8 mouse cellular contexts compared by ENCODE assay signal in genomic region chr7:45125144-45125600, GRCm38 (mm10). TPM values are rescaled to one million over a fixed set of nuclear protein-coding genes. Genes with fewer than 3 reads are reported as not detected.
DNase-seq lines count a peak whose midpoint lies in the region; ATAC-seq and TF ChIP-seq lines count a peak whose summit lies in the region.

No protein-coding gene starts in this region.

- no peaks in the 10 kb centered on the region for H3K9me3 ChIP-seq in intestine, postnatal 0 days (ENCODE audit: control insufficient read depth)
- H3K9me3 ChIP-seq in neural tube, embryonic 13.5 days: no peaks in the 10 kb centered on the region

- peak overlapping the region; percentile 54 for H3K4me2 ChIP-seq in intestine, postnatal 0 days (replicated peaks; ENCODE audit: low read depth)
- H3K4me2 ChIP-seq in neural tube, embryonic 13.5 days: peak overlapping the region; percentile 59

- H3K9ac ChIP-seq in intestine, postnatal 0 days (ENCODE audit: low read depth, low read length): no peak overlapping the region
- H3K9ac ChIP-seq in neural tube, embryonic 13.5 days: peak overlapping the region; percentile 70; the same call in 1 of the 2 replicates

- 20% methylated on average over 7 of the region's 7 CpGs for WGBS in intestine, postnatal 0 days
- 7% methylated on average over 7 of the region's 7 CpGs for WGBS in neural tube, embryonic 13.5 days
- 45% methylated on average over 7 of the region's 7 CpGs for WGBS in kidney, adult 2 months

- TF ChIP-seq POLR2A in kidney, adult 2 months (IDR thresholded peaks at IDR 0.05; ENCODE audit: low read depth, low read length): no peak

- intact Hi-C loops in left cerebral cortex, adult 2 months (cut with DNase I): loop anchor here (10.0 kb wide), 1 partner anchor 270 kb away; the partner anchor contains the start of gene Pnkp

- H3K27me3 ChIP-seq in intestine, postnatal 0 days (replicated peaks; ENCODE audit: control insufficient read depth, insufficient read depth, low read length): no peaks in the 10 kb centered on the region
- no peaks in the 10 kb centered on the region for H3K27me3 ChIP-seq in neural tube, embryonic 13.5 days
- H3K27me3 ChIP-seq in kidney, adult 2 months (replicated peaks; ENCODE audit: control insufficient read depth, insufficient read depth, low read length): no peaks in the 10 kb centered on the region

- DNase-seq in left cerebral cortex, adult 2 months (ENCODE audit: extremely low spot score in 1 of 2, low spot score in 2 of 2): no peak
- no peak for DNase-seq in left cerebral cortex, adult 9 months (ENCODE audit: low spot score in 2 of 2)
- peak; percentile 81 for DNase-seq in embryo, embryonic 9.5 days (ENCODE audit: extremely low spot score)
- DNase-seq in Muller cell, postnatal 12 days (ENCODE audit: inconsistent ontology term): no peak
- DNase-seq in kidney, adult 2 months: no peak

- peaks cover 51% of the 10 kb centered on the region for H3K36me3 ChIP-seq in intestine, postnatal 0 days (ENCODE audit: control insufficient read depth, insufficient read depth)
- peaks cover 58% of the 10 kb centered on the region for H3K36me3 ChIP-seq in neural tube, embryonic 13.5 days
- H3K36me3 ChIP-seq in kidney, adult 2 months (ENCODE audit: control insufficient read depth, insufficient read depth, low read length): peaks cover 14% of the 10 kb centered on the region; the same call in 1 of the 2 replicates

- no peak overlapping the region for H3K4me3 ChIP-seq in left cerebral cortex, adult 2 months
- H3K4me3 ChIP-seq in intestine, postnatal 0 days (ENCODE audit: low read depth, low read length): no peak overlapping the region
- H3K4me3 ChIP-seq in neural tube, embryonic 13.5 days: peak overlapping the region; percentile 92
- H3K4me3 ChIP-seq in kidney, adult 2 months (ENCODE audit: insufficient read depth, low read depth, low read length): no peak overlapping the region

- ATAC-seq in intestine, postnatal 0 days: no peak
- ATAC-seq in neural tube, embryonic 13.5 days (ENCODE audit: low read depth): no peak
- ATAC-seq in erythroid progenitor cell, adult 5-6 weeks (replicated peaks; ENCODE audit: low FRiP score, poor library complexity, severe bottlenecking): no peak

- no peak overlapping the region for H3K27ac ChIP-seq in left cerebral cortex, adult 2 months
- peak overlapping the region; percentile 66 for H3K27ac ChIP-seq in intestine, postnatal 0 days (ENCODE audit: low read depth, low read length)
- H3K27ac ChIP-seq in neural tube, embryonic 13.5 days (replicated peaks): peak overlapping the region; percentile 91
- no peak overlapping the region for H3K27ac ChIP-seq in kidney, adult 2 months (ENCODE audit: insufficient read depth, low read depth, low read length)

- H3K4me1 ChIP-seq in intestine, postnatal 0 days (replicated peaks; ENCODE audit: control insufficient read depth, insufficient read depth, low read length): peaks cover 5% of the 10 kb centered on the region; the same call in 1 of the 2 replicates
- H3K4me1 ChIP-seq in neural tube, embryonic 13.5 days (replicated peaks): peaks cover 65% of the 10 kb centered on the region
- peaks cover 23% of the 10 kb centered on the region for H3K4me1 ChIP-seq in kidney, adult 2 months (ENCODE audit: control insufficient read depth, insufficient read depth, low read length)

- TF ChIP-seq CTCF in left cerebral cortex, adult 2 months (IDR thresholded peaks at IDR 0.05): peak; percentile 36
- TF ChIP-seq CTCF in intestine, postnatal 0 days (IDR thresholded peaks at IDR 0.05; ENCODE audit: low read depth): peak; percentile 56
- no peak for TF ChIP-seq CTCF in kidney, adult 2 months (conservative IDR thresholded peaks at IDR 0.05; ENCODE audit: insufficient read depth, insufficient read length, low read depth, low read length)

RNA-seq across cellular contexts. Expression of gene Rps11, which starts 0.9 kb away (rescaled TPM):
- 100 to 1,000 TPM; 421 to 444 TPM for total RNA-seq in left cerebral cortex, adult 2 months (2021)
- 1,691 and 1,755 TPM in 2 replicates for polyA plus RNA-seq in intestine, postnatal 0 days (2015; fragmentation: Nextera tagmentation; extraction: Ambion mirVana)
- 920 and 971 TPM in 2 replicates for polyA plus RNA-seq in neural tube, embryonic 13.5 days (2015; fragmentation: Nextera tagmentation; extraction: Ambion mirVana)
- 176 and 310 TPM in 2 replicates for polyA plus RNA-seq in kidney, adult 2 months (2012; rRNA removed)
- 694 and 736 TPM in 2 replicates for total RNA-seq in erythroid progenitor cell, adult 5-6 weeks (2015; ENCODE audit: low replicate concordance)
- 189 and 313 TPM in 2 replicates for total RNA-seq in erythroid progenitor cell, adult 5-6 weeks (2017; ENCODE audit: low replicate concordance)

RNA-seq across cellular contexts. Expression of gene Rpl13a, which starts 3.4 kb away (rescaled TPM):
- total RNA-seq in left cerebral cortex, adult 2 months (2021): 100 to 1,000 TPM; 695 to 716 TPM
- polyA plus RNA-seq in intestine, postnatal 0 days (2015; fragmentation: Nextera tagmentation; extraction: Ambion mirVana): 1,616 and 1,752 TPM in 2 replicates
- polyA plus RNA-seq in neural tube, embryonic 13.5 days (2015; fragmentation: Nextera tagmentation; extraction: Ambion mirVana): 746 and 820 TPM in 2 replicates
- polyA plus RNA-seq in kidney, adult 2 months (2012; rRNA removed): 1,329 and 1,360 TPM in 2 replicates
- total RNA-seq in erythroid progenitor cell, adult 5-6 weeks (2015; ENCODE audit: low replicate concordance): 918 and 1,040 TPM in 2 replicates
- total RNA-seq in erythroid progenitor cell, adult 5-6 weeks (2017; ENCODE audit: low replicate concordance): 765 and 800 TPM in 2 replicates

RNA-seq across cellular contexts. Expression of gene Gm45713, which starts 10.9 kb away (rescaled TPM):
- total RNA-seq in left cerebral cortex, adult 2 months (2021): not detected
- 0.70 and 0.82 TPM in 2 replicates for polyA plus RNA-seq in intestine, postnatal 0 days (2015; fragmentation: Nextera tagmentation; extraction: Ambion mirVana)
- 0.53 TPM in 1 of 2 replicates, not detected in the other for polyA plus RNA-seq in neural tube, embryonic 13.5 days (2015; fragmentation: Nextera tagmentation; extraction: Ambion mirVana)
- 5.6 TPM in 2 replicates for polyA plus RNA-seq in kidney, adult 2 months (2012; rRNA removed)
- total RNA-seq in erythroid progenitor cell, adult 5-6 weeks (2015; ENCODE audit: low replicate concordance): not detected in 2 replicates
- 0.98 and 2.3 TPM in 2 replicates for total RNA-seq in erythroid progenitor cell, adult 5-6 weeks (2017; ENCODE audit: low replicate concordance)

RNA-seq across cellular contexts. Expression of gene Flt3l, which starts 11.1 kb away (rescaled TPM):
- 1 to 10 TPM; 6.7 to 8.8 TPM for total RNA-seq in left cerebral cortex, adult 2 months (2021)
- 2.1 and 2.7 TPM in 2 replicates for polyA plus RNA-seq in intestine, postnatal 0 days (2015; fragmentation: Nextera tagmentation; extraction: Ambion mirVana)
- polyA plus RNA-seq in neural tube, embryonic 13.5 days (2015; fragmentation: Nextera tagmentation; extraction: Ambion mirVana): 1.3 and 1.5 TPM in 2 replicates
- polyA plus RNA-seq in kidney, adult 2 months (2012; rRNA removed): 36.8 and 37.7 TPM in 2 replicates
- total RNA-seq in erythroid progenitor cell, adult 5-6 weeks (2015; ENCODE audit: low replicate concordance): 3.6 and 17.2 TPM in 2 replicates
- 0.23 and 4.5 TPM in 2 replicates for total RNA-seq in erythroid progenitor cell, adult 5-6 weeks (2017; ENCODE audit: low replicate concordance)

RNA-seq across cellular contexts. Expression of gene Fcgrt, which starts 21.5 kb away (rescaled TPM):
- total RNA-seq in left cerebral cortex, adult 2 months (2021): 10 to 100 TPM; 16.7 to 23.4 TPM
- polyA plus RNA-seq in intestine, postnatal 0 days (2015; fragmentation: Nextera tagmentation; extraction: Ambion mirVana): 2,929 and 3,267 TPM in 2 replicates
- polyA plus RNA-seq in neural tube, embryonic 13.5 days (2015; fragmentation: Nextera tagmentation; extraction: Ambion mirVana): 25.6 and 27.3 TPM in 2 replicates
- polyA plus RNA-seq in kidney, adult 2 months (2012; rRNA removed): 240 and 244 TPM in 2 replicates
- 10.5 TPM in 2 replicates for total RNA-seq in erythroid progenitor cell, adult 5-6 weeks (2015; ENCODE audit: low replicate concordance)
- 8.3 and 9.7 TPM in 2 replicates for total RNA-seq in erythroid progenitor cell, adult 5-6 weeks (2017; ENCODE audit: low replicate concordance)

Comparison
In these comparisons a context has a peak if more than half of its experiments do, and no peak if none do; other contexts are left out.
1. H3K27ac ChIP-seq: peak in intestine, postnatal 0 days (single experiment) and neural tube, embryonic 13.5 days (single experiment); none in left cerebral cortex, adult 2 months (single experiment) and kidney, adult 2 months (single experiment).